Mouse (Mus musculus): ENCODE results near the gene Oard1. TPM values are rescaled to one million over a fixed set of nuclear protein-coding genes. Genes with fewer than 3 reads are reported as not detected.

Gene Oard1
- polyA plus RNA-seq, 1 experiment from 2014 or later: 41.5 TPM

DNA sequence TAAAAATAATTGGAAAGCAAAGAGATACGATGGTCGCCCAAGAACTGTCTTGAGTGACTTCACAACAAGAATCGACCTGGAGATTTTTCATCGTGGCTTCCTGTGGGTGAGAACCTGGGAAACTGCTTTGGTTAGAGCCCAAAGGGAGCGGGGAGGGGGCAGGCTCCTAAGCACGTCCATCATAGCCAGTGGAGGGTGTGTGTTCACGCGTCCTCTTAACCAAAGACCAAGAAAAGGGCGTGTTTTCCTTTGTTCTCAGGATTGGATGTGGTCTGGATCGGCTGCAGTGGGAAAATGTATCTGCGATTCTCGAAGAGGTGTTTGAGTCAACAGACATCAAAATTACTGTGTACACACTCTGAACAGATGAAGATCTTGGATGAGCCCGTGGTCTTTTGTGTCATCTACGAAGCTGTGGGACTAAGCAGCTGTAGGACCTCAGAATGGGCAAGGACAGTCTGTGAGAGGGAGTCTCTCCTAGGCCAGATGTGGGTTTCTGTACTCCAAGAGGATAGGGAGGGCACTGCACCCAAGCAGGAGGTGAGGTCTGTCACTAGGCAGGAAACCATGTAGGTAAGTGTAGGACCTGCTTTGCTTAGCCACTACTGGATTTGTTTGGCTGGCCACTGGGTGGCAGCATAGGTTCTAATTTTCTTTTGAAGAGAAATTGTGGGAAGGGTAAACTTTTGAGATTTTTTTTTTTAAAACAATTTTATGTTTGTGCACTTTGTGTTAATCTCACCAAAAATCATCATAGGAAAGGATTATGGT lies 6.8 kb downstream of the Oard1 start:
- peak; percentile 52 for ATAC-seq (ENCODE audit: low read depth)
- Histone ChIP-seq H3K36me3 (ENCODE audit: control insufficient read depth, insufficient read depth) (peaks cover 39% of the 10 kb centered on the region), H3K9me3 (replicated peaks; ENCODE audit: control insufficient read depth, low read length) (no peaks in the 10 kb centered on the region), H3K4me3 (ENCODE audit: low read depth, low read length) (no peak overlapping the region), H3K4me2 (ENCODE audit: low read depth, low read length) (no peak overlapping the region), H3K4me1 (ENCODE audit: control insufficient read depth, low read depth, low read length) (peaks cover 28% of the 10 kb centered on the region), H3K27ac (ENCODE audit: low read length) (no peak overlapping the region), H3K27me3 (ENCODE audit: control insufficient read depth, insufficient read depth, low read depth, low read length) (no peaks in the 10 kb centered on the region), H3K9ac (ENCODE audit: low read depth, low read length) (no peak overlapping the region)
- 82% methylated on average over 14 of the region's 14 CpGs for WGBS (ENCODE audit: insufficient replicate concordance)

DNA sequence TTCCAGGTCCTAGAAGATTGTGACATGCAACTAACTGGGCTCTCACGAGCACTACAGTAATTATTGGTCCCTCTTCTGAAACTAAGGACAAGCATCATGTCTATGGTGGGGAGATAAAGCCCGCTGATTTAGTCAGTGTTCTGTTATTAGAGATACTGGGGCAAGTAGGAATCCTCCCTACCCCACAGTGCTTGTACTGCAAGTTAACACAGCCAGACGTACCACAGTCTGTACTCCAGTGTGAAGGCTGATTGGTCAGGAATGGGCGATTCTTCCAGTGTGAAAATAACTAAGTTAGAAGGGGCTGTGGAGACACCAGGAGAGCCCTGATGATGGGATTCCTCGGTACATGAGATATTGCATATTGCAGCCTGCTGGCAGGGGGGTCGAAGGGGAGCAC lies 7.7 kb downstream of the Oard1 start:
- 36% methylated on average over 6 of the region's 6 CpGs for WGBS (ENCODE audit: insufficient replicate concordance)

DNA sequence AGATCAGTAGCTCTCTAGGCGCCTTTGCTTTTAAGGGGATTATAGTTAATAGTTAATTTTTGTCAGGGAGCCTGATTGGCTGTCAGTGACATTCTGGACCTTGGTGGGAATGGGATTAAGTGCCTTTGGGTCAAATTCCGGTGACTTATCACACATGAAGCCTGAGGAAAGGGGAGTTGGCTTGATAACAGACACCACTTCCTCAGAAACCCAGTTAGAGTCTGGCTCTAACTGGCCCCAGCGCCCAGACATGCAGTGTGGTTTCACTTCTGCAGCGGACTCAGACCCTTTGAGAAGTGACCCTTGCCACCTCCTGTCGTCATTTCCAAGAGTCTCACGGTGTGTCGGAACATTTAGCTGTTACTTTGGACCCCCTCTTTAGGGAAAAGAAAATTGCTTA lies 8.4 kb downstream of the Oard1 start:
- 10% methylated on average over 7 of the region's 7 CpGs for WGBS (ENCODE audit: insufficient replicate concordance)
- peak overlapping the region; percentile 44 for H3K4me2 ChIP-seq (ENCODE audit: low read depth, low read length)
- no peaks in the 10 kb centered on the region for H3K9me3 ChIP-seq (replicated peaks; ENCODE audit: control insufficient read depth, low read length)
- peaks cover 21% of the 10 kb centered on the region for H3K4me1 ChIP-seq (ENCODE audit: control insufficient read depth, low read depth, low read length)
- peak overlapping the region; percentile 26 for H3K4me3 ChIP-seq (ENCODE audit: low read depth, low read length)
- peak overlapping the region; percentile 35; the same call in 1 of the 2 replicates for H3K27ac ChIP-seq (ENCODE audit: low read length)
- H3K36me3 ChIP-seq (ENCODE audit: control insufficient read depth, insufficient read depth): peaks cover 27% of the 10 kb centered on the region
- H3K9ac ChIP-seq (ENCODE audit: low read depth, low read length): 0 out of 2 replicates have a peak overlapping the region, but pooled peaks have one; percentile 9
- H3K27me3 ChIP-seq (ENCODE audit: control insufficient read depth, insufficient read depth, low read depth, low read length): no peaks in the 10 kb centered on the region
- peak; percentile 47 for ATAC-seq (ENCODE audit: low read depth)

More for the DNA sequence above, 7.7 kb downstream of the Oard1 start:
- no peak overlapping the region for H3K9ac ChIP-seq (ENCODE audit: low read depth, low read length)
- peaks cover 21% of the 10 kb centered on the region for H3K4me1 ChIP-seq (ENCODE audit: control insufficient read depth, low read depth, low read length)
- peak overlapping the region; percentile 23 for H3K27ac ChIP-seq (ENCODE audit: low read length)
- H3K4me3 ChIP-seq (ENCODE audit: low read depth, low read length): no peak overlapping the region
- H3K9me3 ChIP-seq (replicated peaks; ENCODE audit: control insufficient read depth, low read length): no peaks in the 10 kb centered on the region
- no peaks in the 10 kb centered on the region for H3K27me3 ChIP-seq (ENCODE audit: control insufficient read depth, insufficient read depth, low read depth, low read length)
- H3K4me2 ChIP-seq (ENCODE audit: low read depth, low read length): peak overlapping the region; percentile 44; the same call in 1 of the 2 replicates
- peak; percentile 40; the same call in 1 of the 2 replicates for ATAC-seq (ENCODE audit: low read depth)
- H3K36me3 ChIP-seq (ENCODE audit: control insufficient read depth, insufficient read depth): peaks cover 31% of the 10 kb centered on the region

DNA sequence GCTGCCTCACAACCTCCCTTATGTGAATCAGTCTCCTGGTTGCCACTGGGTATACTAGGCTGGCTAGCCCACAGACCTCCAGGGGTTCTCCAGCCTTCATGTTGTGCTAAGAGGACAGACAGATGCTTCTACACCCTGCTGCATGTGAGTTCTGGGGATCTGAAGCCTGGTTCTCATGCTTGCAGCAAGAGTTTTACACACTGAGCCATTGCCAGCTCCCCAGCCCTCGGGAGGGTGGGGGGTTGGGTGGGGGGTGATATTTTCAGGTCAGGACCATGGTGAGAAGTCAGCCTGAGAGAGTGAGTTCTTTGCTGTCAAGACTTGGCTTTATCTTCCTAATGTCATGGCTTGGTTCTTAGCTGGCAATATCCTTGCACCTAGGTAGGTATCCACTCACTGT lies 9.0 kb downstream of the Oard1 start:
- WGBS (ENCODE audit: insufficient replicate concordance): 32% methylated on average over 1 of the region's 1 CpGs
- no peak overlapping the region; the same call in 1 of the 2 replicates for H3K4me3 ChIP-seq (ENCODE audit: low read depth, low read length)
- ATAC-seq (ENCODE audit: low read depth): no peak
- H3K4me2 ChIP-seq (ENCODE audit: low read depth, low read length): peak overlapping the region; percentile 44
- H3K27ac ChIP-seq (ENCODE audit: low read length): peak overlapping the region; percentile 35; the same call in 1 of the 2 replicates
- no peaks in the 10 kb centered on the region for H3K9me3 ChIP-seq (replicated peaks; ENCODE audit: control insufficient read depth, low read length)
- H3K9ac ChIP-seq (ENCODE audit: low read depth, low read length): 0 out of 2 replicates have a peak overlapping the region, but pooled peaks have one; percentile 17
- H3K27me3 ChIP-seq (ENCODE audit: control insufficient read depth, insufficient read depth, low read depth, low read length): no peaks in the 10 kb centered on the region
- H3K4me1 ChIP-seq (ENCODE audit: control insufficient read depth, low read depth, low read length): peaks cover 21% of the 10 kb centered on the region
- peaks cover 23% of the 10 kb centered on the region for H3K36me3 ChIP-seq (ENCODE audit: control insufficient read depth, insufficient read depth)

DNA sequence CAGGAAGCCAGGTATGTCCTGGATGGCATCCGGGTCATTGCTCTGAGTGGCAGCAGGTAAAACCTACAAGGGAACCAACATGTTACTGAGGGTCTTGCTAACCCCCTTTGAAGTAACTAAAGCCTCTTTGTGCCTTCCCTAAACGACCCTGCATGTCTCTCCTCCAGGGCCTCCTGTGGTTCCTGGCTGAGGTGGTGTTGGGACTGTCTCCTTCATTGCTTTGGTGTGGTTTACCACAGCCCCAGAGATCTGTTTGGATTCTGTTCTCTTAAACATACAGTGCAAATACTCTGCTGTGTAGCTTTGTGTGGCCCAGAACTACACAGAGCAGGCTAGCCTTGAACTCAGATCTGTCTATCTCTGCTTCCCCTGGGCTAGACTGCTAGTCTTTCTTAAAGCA lies 9.8 kb downstream of the Oard1 start:
- peaks cover 21% of the 10 kb centered on the region for H3K4me1 ChIP-seq (ENCODE audit: control insufficient read depth, low read depth, low read length)
- no peaks in the 10 kb centered on the region for H3K9me3 ChIP-seq (replicated peaks; ENCODE audit: control insufficient read depth, low read length)
- H3K9ac ChIP-seq (ENCODE audit: low read depth, low read length): no peak overlapping the region
- no peak overlapping the region for H3K27ac ChIP-seq (ENCODE audit: low read length)
- H3K4me2 ChIP-seq (ENCODE audit: low read depth, low read length): no peak overlapping the region
- WGBS (ENCODE audit: insufficient replicate concordance): 46% methylated on average over 2 of the region's 2 CpGs
- peaks cover 18% of the 10 kb centered on the region for H3K36me3 ChIP-seq (ENCODE audit: control insufficient read depth, insufficient read depth)
- H3K27me3 ChIP-seq (ENCODE audit: control insufficient read depth, insufficient read depth, low read depth, low read length): no peaks in the 10 kb centered on the region
- no peak for ATAC-seq (ENCODE audit: low read depth)
- no peak overlapping the region for H3K4me3 ChIP-seq (ENCODE audit: low read depth, low read length)

DNA sequence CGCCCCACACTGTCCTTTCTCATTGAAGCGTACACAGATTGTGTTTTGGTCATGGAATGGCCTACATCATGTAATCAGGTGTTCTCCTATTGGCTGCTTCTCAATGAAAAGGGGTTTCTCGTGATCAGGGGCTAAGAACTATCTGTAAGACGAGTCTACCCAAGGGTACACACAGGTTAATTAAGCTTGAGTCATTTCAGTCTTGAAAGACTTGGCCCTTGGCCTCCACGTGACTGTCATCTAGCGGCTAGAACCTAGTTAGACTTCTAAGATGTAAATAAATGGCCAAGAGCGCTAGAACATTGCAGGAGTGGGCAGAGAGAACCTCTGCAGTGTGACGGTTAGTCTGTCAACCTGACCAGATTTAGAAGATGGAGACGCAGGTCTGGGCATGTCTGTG lies 14.4 kb downstream of the Oard1 start:
- H3K4me1 ChIP-seq (ENCODE audit: control insufficient read depth, low read depth, low read length): peaks cover 15% of the 10 kb centered on the region
- no peak for ATAC-seq (ENCODE audit: low read depth)
- H3K36me3 ChIP-seq (ENCODE audit: control insufficient read depth, insufficient read depth): no peaks in the 10 kb centered on the region
- H3K9me3 ChIP-seq (replicated peaks; ENCODE audit: control insufficient read depth, low read length): no peaks in the 10 kb centered on the region
- no peak overlapping the region for H3K4me2 ChIP-seq (ENCODE audit: low read depth, low read length)
- no peak overlapping the region for H3K4me3 ChIP-seq (ENCODE audit: low read depth, low read length)
- no peaks in the 10 kb centered on the region for H3K27me3 ChIP-seq (ENCODE audit: control insufficient read depth, insufficient read depth, low read depth, low read length)
- H3K27ac ChIP-seq (ENCODE audit: low read length): no peak overlapping the region
- WGBS (ENCODE audit: insufficient replicate concordance): 79% methylated on average over 9 of the region's 9 CpGs
- no peak overlapping the region for H3K9ac ChIP-seq (ENCODE audit: low read depth, low read length)

DNA sequence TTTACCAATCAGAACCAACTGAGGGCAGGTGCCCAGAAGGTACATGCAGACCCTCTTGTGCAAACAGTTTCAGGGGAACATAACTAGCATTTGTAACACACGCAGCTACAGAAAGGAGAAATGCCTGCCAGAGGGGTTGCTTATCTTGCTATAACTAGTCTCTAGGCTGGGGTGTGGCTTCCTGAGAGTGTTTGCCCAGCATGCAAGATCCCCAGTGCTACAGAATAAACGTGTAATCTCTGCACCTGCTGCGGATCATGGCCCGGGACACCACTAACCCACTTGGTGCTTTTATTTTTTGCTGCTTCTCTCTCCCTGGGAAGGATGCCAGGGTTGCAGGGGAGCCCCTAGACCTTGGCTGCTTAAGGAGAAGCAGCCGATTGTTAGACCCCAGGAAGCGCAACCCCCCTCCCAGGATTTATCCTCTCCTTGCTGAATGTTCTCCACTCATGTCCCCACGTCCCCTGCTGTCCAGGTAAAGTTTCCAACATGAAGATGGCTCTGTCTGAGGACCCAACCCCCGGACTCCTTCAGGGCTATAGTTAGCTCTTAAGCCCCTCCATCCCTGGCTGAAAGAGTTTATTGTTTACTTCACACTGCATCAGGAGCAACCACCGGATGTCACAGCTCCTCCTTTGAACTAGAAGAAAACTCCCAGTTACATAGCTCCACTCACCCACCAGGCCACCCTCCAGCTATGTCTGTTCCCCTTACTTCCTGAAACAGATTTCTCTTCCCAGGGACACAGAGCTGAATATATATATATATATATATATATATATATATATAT lies 16.2 kb downstream of the Oard1 start:
- no peak overlapping the region for H3K9ac ChIP-seq (ENCODE audit: low read depth, low read length)
- H3K4me2 ChIP-seq (ENCODE audit: low read depth, low read length): no peak overlapping the region
- WGBS (ENCODE audit: insufficient replicate concordance): 22% methylated on average over 9 of the region's 9 CpGs
- peaks cover 19% of the 10 kb centered on the region for H3K4me1 ChIP-seq (ENCODE audit: control insufficient read depth, low read depth, low read length)
- H3K4me3 ChIP-seq (ENCODE audit: low read depth, low read length): no peak overlapping the region
- H3K27ac ChIP-seq (ENCODE audit: low read length): no peak overlapping the region; the same call in 1 of the 2 replicates
- no peaks in the 10 kb centered on the region for H3K27me3 ChIP-seq (ENCODE audit: control insufficient read depth, insufficient read depth, low read depth, low read length)
- no peaks in the 10 kb centered on the region for H3K36me3 ChIP-seq (ENCODE audit: control insufficient read depth, insufficient read depth)
- no peaks in the 10 kb centered on the region for H3K9me3 ChIP-seq (replicated peaks; ENCODE audit: control insufficient read depth, low read length)
- no peak; the same call in 1 of the 2 replicates for ATAC-seq (ENCODE audit: low read depth)

DNA sequence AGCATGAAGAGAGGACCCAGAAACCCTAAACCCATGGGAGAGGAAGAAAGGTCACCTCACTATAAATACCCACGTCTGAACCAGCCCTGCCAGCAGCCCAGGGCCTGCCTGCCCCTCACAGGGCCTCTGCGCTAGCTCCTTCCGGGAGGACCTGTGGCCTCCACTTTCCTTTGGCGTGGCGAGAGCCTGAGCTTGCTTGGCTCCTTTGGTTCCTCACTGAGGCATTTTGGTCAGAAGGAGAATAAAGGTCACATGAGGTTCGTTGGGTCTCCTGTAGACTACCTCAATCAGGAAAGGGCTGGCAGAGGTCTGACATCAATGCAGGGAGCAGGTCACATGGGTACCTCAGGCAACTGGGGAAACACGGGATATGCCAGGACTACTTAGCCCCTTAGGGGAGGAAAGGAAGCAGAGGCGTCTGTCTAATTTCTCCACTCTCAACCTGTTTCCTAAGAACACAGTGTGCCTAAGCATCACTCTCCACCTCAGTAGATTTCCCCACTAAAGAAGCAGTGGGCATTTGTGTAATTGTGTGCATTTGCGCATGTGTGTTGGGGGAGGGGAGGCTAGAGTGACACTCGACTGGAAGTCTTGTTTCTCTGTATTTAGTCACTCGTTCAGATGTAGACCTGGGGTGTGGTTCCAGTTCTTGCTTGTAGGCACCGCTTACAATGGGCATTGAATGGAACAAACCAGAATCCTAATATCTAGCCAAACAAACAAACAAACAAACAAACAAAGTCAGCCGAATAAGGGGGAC lies 17.4 kb downstream of the Oard1 start:
- H3K27ac ChIP-seq (ENCODE audit: low read length): no peak overlapping the region
- H3K9me3 ChIP-seq (replicated peaks; ENCODE audit: control insufficient read depth, low read length): no peaks in the 10 kb centered on the region
- no peak overlapping the region for H3K4me2 ChIP-seq (ENCODE audit: low read depth, low read length)
- no peak overlapping the region for H3K4me3 ChIP-seq (ENCODE audit: low read depth, low read length)
- WGBS (ENCODE audit: insufficient replicate concordance): 41% methylated on average over 13 of the region's 13 CpGs
- ATAC-seq (ENCODE audit: low read depth): no peak
- H3K36me3 ChIP-seq (ENCODE audit: control insufficient read depth, insufficient read depth): no peaks in the 10 kb centered on the region
- H3K9ac ChIP-seq (ENCODE audit: low read depth, low read length): no peak overlapping the region
- no peaks in the 10 kb centered on the region for H3K27me3 ChIP-seq (ENCODE audit: control insufficient read depth, insufficient read depth, low read depth, low read length)
- peaks cover 19% of the 10 kb centered on the region for H3K4me1 ChIP-seq (ENCODE audit: control insufficient read depth, low read depth, low read length)

Measured in liver, embryonic 16.5 days (tissue).